Mouse (Mus musculus): ENCODE data around the gene Memo1.

Memo1 gene

GRCm38 (mm10) chr17:74294426-74295025 lies 795 bp downstream of the Memo1 start:
- peak; percentile 74 for DNase-seq (ENCODE audit: low spot score)

GRCm38 (mm10) chr17:74293687-74294425 lies 1.5 kb downstream of the Memo1 start:
- peak; percentile 29 for DNase-seq (ENCODE audit: low spot score)

- DNase-seq (ENCODE audit: low spot score): no peak
Measured at GRCm38 (mm10) chr17:74291640-74292361, 3.5 kb downstream of the Memo1 start.

GRCm38 (mm10) chr17:74290869-74291268 lies 4.5 kb downstream of the Memo1 start:
- DNase-seq (ENCODE audit: low spot score): no peak

GRCm38 (mm10) chr17:74290198-74290597 lies 5.1 kb downstream of the Memo1 start:
- no peak for DNase-seq (ENCODE audit: low spot score)

- DNase-seq (ENCODE audit: low spot score): no peak
Measured at GRCm38 (mm10) chr17:74288626-74289025, 6.7 kb downstream of the Memo1 start.

- DNase-seq (ENCODE audit: low spot score): no peak
Measured at GRCm38 (mm10) chr17:74286140-74286730, 9.1 kb downstream of the Memo1 start.

- DNase-seq (ENCODE audit: low spot score): no peak
Measured at GRCm38 (mm10) chr17:74285730-74286129, 9.6 kb downstream of the Memo1 start.

- DNase-seq (ENCODE audit: low spot score): no peak
Measured at GRCm38 (mm10) chr17:74284397-74285115, 10.8 kb downstream of the Memo1 start.

GRCm38 (mm10) chr17:74282024-74282423 lies 13.3 kb downstream of the Memo1 start:
- no peak for DNase-seq (ENCODE audit: low spot score)

GRCm38 (mm10) chr17:74278966-74279869 lies 16.1 kb downstream of the Memo1 start:
- DNase-seq (ENCODE audit: low spot score): no peak

GRCm38 (mm10) chr17:74274471-74274870 lies 20.9 kb downstream of the Memo1 start:
- DNase-seq (ENCODE audit: low spot score): no peak

GRCm38 (mm10) chr17:74272683-74273205 lies 22.6 kb downstream of the Memo1 start:
- DNase-seq (ENCODE audit: low spot score): no peak

GRCm38 (mm10) chr17:74271541-74272268 lies 23.6 kb downstream of the Memo1 start:
- no peak for DNase-seq (ENCODE audit: low spot score)

- DNase-seq (ENCODE audit: low spot score): no peak
Measured at GRCm38 (mm10) chr17:74270205-74270604, 25.1 kb downstream of the Memo1 start.

- DNase-seq (ENCODE audit: low spot score): peak; percentile 12
Measured at GRCm38 (mm10) chr17:74267415-74268180, 27.7 kb downstream of the Memo1 start.

- no peak for DNase-seq (ENCODE audit: low spot score)
Measured at GRCm38 (mm10) chr17:74265636-74266035, 29.7 kb downstream of the Memo1 start.

- no peak for DNase-seq (ENCODE audit: low spot score)
Measured at GRCm38 (mm10) chr17:74265156-74265505, 30.2 kb downstream of the Memo1 start.
